Mouse (Mus musculus) spleen, adult 2 months (tissue): ENCODE results near the gene Gm4131.

ENCODE experiments used
- CTCF ChIP-seq: fragments of 200-500 bp; IDR thresholded peaks from 2 replicates; pipeline ENCODE4 v1.5.1; 2011; ENCODE audit warnings: mild to moderate bottlenecking, inconsistent platforms; ENCODE audit not compliant: insufficient read depth, insufficient read length, insufficient replicate concordance; ENCODE audit errors: extremely low read depth
- POLR2A ChIP-seq: fragments of 200-500 bp; IDR thresholded peaks from 2 replicates; pipeline ENCODE4 v1.6.1; 2011; ENCODE audit warnings: low read depth, low read length, inconsistent platforms

DNA sequence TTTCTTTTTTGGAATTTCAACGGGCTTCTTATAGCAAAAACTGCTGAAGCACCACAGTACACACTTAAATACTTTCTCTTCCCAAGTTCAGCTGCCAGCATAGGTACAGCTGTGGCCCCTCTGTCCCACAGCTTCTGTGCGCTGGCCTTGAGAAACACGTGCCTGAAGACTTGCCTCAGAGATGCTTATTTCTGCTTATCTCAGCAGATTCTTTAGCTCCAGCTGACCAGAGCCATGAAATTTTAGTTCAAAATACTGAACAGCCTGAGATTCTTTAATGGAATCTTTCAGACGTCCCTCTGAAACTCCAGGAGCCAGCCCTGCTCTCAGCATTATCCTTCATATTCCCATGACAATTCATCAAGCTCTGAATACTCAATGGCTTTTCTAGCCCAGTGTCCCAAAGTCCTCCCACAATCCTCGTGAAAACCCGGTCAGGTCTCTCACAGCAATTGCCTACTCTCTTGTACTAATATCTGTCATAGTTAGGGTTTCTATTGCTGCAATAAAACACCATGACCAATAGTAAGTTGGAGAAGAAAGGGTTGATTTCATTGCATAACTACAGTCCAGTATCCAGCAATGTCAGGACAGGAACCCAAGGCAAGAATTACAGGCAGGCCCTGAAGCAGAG, 98.5 kb downstream of the Gm4131 start:
- TF ChIP-seq CTCF (no peak), POLR2A (no peak)
